Mouse (Mus musculus): ENCODE data around the gene Ceacam14. TPM values are rescaled to one million over a fixed set of nuclear protein-coding genes. Genes with fewer than 3 reads are reported as not detected.

Gene Ceacam14
- not detected for total RNA-seq (2018; cell fraction: chromatin; rRNA removed)
- not detected for total RNA-seq (2018; cell fraction: cytosol; rRNA removed)
- total RNA-seq (2018; cell fraction: nucleus; rRNA removed): not detected
- polyA plus RNA-seq (2018): not detected in 3 replicates

DNA sequence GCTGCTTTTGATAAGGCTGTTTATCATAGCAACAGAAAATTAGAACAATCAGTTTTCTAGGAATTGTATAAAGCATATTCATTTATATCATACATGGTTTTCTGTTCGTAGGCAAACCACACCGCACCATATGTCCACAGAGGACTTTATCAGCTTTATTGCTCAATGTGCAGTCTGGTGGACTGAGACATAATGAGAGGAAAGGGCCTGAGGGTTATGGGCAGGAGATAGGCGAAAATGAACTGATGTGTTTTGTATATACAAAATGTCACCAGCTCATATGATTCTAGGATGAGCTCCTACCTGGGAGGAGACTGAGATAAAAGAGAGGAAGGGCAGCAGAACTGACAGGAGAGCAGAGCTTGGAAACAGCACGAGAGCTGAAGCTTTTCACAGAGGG lies at the start of gene Ceacam14:
Gene Ceacam14, plus strand, starts transcription at position 301 of the 400 bp plus-strand sequence.
- no peak within 1 kb of the TSS for H3K27ac ChIP-seq
- H3K4me3 ChIP-seq (ENCODE audit: inconsistent target): no peak within 1 kb of the TSS
- WGBS (ENCODE audit: missing documents): 89% methylated on average over 3 of the region's 4 CpGs
- no peaks in the 10 kb centered on the region for H3K79me2 ChIP-seq (ENCODE audit: inconsistent target)
- no peaks in the 10 kb centered on the region for H3K36me3 ChIP-seq (ENCODE audit: inconsistent target)

Other genes starting within 250 kb of the Ceacam14 start
- gene Ceacam5, start 99.4 kb upstream of the Ceacam14 start, polyA plus RNA-seq (2018): not detected in 3 replicates
- gene Gm5155, start 59.1 kb downstream of the Ceacam14 start, polyA plus RNA-seq (2018): not detected in 3 replicates
- not detected in 3 replicates for gene Ceacam11, start 159.5 kb downstream of the Ceacam14 start, polyA plus RNA-seq (2018)
- gene Ceacam13, start 197.3 kb downstream of the Ceacam14 start, polyA plus RNA-seq (2018): not detected in 3 replicates

All from macrophage (primary cell).